Mouse (Mus musculus) cerebellum, adult 2 months (tissue): Measurements from ENCODE around the gene Afap1.

Experiments
- CTCF ChIP-seq: fragments of 200-500 bp; IDR thresholded peaks from 2 replicates; pipeline ENCODE4 v1.5.1; 2011; ENCODE audit warnings: low read depth, mild to moderate bottlenecking, control low read depth, low read length, moderate library complexity, borderline replicate concordance; ENCODE audit not compliant: insufficient read depth
- POLR2A ChIP-seq: fragments of 200-500 bp; IDR thresholded peaks from 2 replicates; pipeline ENCODE4 v1.6.1; 2011; ENCODE audit warnings: low read length, control low read depth, borderline replicate concordance; ENCODE audit not compliant: insufficient read depth

DNA sequence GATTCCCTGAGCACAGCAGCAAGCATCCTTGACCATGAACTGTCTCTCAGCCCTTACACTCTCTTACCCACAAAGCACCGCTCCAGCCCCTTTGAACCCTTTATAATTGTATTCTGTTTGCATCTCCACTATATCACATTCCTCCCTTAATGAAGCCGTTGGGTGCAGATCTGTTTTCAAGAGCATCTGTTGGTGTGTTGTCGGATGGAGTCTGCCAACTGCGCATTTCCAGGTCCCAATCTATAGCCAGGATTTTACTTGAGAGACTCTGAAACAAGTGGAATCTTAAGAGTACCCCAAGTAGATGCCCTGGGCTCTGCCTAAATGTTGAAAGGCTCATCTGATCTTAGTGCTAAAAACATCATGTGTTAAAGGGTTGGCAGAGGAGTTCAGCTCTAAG is 3.4 kb downstream of the Afap1 start:
- TF ChIP-seq CTCF = no peak
- TF ChIP-seq POLR2A = no peak
